Mouse (Mus musculus) spleen, postnatal 10 days (tissue): ENCODE data around the gene Utp11.

Experiments used
- DNase-seq, 2 experiments: peaks; one replicate each; pipeline ENCODE4 v3.0.0; 2021 to 2022; ENCODE audit warnings: low spot score in 2 of 2

Gene Utp11

DNA sequence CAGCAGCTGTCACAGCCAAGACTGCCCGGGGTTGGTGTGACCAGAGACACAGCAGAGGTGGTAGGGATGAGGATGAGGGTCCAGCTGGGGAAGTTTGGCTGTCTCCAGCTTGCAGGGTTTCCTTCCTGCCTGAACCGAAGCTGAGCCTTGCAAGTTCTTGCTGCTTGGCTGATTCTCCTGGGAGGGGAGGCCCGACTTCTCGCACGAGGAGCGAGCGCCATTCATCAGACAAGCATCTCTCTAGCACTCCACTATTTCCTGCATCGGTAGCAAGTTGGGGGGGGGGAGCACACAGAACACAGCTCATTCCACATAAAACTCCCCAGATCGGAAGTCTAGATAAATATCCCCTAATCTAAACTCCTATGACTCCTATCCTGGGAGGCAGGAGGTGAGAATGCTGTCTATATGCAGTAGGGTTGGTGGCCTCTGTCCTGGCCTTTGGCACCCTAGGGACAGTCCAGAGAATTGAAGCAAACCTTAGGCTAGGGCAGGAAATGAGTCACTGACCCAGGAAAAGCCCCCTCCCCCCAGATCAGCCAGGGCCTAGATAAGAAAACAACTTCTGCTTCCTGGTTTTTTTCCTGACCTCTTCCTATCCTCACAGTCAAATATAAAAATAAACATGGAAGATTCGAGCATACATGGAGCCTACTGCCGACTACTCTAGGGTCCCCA, 11.5 kb upstream of the Utp11 start:
- no peak for DNase-seq

GRCm38 (mm10) chr4:124703881-124704796, 10.7 kb upstream of the Utp11 start:
- DNase-seq: no peak

DNA sequence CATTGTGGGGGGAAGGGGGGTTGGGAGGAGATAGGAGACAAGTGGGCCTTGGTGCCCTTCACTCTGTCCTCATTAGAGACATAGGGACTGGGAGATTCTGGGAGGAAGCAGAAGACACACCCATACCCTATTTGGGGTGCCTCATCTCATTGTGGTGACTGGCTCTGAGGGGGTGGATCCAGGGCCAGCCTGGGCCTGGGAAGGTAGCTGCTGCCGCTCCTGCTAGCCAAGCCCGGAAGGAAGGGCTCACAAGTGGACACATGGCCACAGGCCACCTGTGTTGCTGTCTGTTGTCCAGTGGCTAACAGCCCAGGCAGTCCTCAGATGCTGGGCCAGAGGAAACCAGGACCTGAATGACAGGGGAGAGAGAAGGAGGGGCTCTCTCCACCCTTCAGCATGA, 10.0 kb upstream of the Utp11 start:
- DNase-seq: no peak

GRCm38 (mm10) chr4:124701916-124702315, 8.5 kb upstream of the Utp11 start:
- no peak for DNase-seq

- peak in 1 of 2 experiments; percentile 34 for DNase-seq
These were observed 7.8 kb upstream of the Utp11 start for GRCm38 (mm10) chr4:124701052-124701845.

DNA sequence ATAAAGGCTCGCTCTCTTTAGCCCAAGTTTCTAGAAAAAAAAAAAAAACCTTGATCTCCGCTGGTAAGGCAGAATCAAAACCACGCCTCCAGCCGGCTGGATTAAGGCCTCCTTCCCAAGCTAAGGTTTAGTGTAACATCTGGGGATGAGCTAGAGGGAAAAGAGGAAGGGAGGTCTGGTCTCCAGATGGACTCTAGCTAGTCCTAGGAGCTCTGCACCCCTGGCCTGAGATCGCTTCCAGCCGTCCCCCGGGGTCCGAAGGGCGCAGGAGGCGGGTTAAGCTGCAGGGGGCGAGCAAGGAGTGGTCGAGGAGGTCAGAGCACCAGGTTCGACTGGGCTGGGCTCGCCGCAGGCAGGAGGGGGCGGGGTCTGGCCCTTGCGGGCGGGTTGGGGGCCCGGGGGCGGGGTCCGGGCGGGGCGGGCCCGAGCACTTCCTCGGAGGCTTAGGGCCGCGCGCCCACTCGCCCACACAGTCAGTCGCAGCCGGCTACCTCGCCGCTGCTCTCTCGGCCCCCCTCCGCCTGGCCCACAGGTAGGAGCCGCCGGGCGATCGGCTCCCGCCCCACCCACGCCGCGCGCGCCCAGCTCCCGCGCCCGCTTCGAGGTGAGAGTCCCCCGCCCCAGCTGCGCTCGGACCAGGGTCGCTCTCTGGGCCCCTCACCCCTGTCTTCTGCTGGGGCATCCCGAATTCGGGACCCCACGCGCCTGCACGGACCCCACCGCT, 7.0 kb upstream of the Utp11 start, which contains the start of gene Fhl3:
Gene Fhl3, plus strand, starts transcription at position 454 of the 724 bp plus-strand sequence.
- DNase-seq: peak; percentile 37 to 72

DNA sequence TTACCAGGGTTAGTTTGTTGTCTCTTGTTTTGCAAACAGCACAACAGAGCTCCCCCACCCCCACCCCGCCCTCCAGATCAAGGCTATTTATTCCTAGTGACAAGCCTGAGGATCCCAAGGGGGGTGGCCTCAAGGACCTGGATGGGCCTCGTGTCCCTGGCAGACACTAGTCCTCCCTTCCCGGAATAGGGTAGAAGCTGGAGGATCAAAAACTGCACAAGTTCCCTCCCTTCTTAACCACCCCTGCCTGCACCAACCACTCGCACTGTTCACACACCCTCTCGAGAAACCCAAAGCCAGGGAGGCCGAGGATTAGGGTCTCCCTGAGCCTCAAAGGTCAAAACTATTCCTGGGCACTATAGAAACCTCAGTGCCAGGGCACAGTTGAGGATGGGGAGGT, 6.4 kb upstream of the Utp11 start:
- DNase-seq: no peak

DNA sequence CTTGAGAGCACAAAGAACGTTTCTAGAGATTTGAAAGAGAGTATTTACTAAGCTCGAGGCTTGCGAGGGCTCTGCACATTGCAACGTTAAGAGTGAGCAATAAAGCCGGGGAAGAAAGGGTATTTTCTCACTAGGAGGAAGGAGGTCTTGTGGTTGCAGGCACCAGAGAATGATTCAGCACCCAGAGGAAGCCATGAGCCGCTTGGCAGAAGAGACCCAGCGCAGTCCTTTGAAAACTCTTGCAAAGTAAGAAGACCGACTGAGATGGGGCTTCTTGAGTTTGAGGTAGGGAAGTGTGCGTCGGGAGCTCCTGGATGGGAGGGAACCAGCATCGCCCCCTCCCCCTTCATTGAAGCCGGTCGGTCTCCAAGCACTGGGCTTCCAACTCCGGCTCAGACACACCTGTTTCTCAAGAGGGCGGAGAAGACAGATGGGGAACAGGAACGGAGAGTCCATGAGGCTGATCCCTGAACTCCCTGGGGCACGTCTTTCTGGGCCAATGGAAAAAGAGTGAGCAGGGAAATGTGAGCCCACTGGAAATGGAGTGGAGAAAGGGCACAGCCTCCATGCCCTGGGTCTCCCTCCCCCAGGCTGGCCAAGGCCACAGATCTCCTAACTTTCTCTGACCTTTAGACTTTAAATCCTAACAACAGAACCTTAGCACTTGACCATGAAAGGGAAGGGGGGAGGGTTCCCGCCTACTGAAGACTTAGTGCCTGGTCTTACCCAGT, 2.6 kb upstream of the Utp11 start:
- no peak for DNase-seq

DNA sequence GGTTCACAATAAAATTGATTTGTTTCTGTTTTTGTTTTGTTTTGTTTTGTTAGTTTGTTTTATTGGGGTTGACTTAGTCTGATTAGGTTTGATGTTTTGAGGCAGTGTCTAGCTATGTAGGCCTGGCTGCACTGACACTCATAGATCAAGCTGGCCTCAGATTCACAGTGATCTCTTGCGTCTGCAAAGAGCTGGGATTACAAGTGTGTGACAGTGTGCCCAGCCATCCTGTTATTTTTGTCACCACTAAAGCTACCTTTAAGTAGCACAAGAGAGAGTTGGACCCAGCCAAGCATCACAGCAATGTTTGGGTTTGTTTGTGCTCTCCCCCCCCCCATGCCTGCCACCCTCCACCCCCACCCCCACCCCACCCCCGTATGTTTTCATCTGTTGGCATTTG, 1.2 kb upstream of the Utp11 start:
- no peak for DNase-seq

DNA sequence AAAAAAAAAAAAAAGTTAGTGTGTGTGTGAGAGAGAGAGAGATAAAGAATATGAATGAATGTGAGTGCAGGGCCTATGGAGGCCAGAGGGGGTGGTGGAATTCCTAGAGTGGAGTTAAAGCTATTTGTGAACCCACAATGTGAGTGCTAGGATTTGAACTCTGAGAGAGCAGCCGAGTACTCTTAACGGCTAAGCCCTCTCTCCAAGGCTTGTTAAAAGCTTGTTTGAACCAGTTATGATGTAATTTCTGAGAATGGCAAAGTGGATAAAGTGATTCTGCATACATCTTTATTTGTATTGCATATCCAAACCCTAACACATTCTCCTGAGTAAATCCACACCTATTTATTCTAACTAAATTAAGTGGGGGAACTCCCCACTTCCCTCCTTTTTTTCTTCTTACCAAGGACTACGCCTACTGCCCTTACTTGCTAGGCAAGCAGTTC, 961 bp downstream of the Utp11 start:
- no peak for DNase-seq

DNA sequence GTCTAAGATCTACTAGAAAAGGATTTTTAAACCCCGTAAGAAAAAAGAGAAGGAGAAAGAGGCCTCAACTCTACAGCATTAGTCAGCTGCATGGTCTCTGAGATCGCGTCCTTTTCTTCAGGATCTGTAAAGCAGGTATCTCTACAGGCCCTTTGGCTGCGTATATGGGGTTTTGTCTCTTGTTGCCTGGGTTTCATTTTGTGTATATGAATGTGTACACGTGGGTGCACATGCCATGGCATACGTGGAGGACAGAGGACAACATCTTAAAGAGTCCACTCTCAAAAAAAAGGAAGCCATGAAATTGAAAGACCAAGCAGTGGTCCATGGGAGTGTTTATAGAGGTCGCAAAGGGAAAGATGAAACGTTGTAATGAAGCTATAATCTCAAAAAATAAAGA, 1.9 kb downstream of the Utp11 start:
- DNase-seq: no peak

GRCm38 (mm10) chr4:124685897-124686402, 7.5 kb downstream of the Utp11 start:
- DNase-seq: no peak

DNA sequence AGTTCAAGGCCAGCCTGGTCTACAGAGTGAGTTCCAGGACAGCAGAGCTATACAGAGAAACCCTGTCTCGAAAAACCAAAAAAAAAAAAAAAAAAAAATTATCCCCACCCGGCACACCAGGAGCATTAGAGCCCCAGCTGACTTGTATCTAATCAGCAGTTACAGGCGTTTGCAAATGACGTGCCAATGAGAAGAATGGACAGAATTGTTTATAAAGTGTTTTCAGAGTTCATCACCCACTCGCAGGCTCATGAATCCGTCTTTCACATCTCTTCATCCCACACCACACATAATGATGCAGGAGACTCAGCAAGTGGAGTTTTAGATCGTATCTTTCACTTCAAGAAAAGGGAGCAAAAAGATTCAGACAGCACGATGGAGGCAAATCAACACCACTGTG, 7.9 kb downstream of the Utp11 start:
- no peak for DNase-seq

- DNase-seq: no peak
These were observed 8.4 kb downstream of the Utp11 start for GRCm38 (mm10) chr4:124685004-124685403.

DNA sequence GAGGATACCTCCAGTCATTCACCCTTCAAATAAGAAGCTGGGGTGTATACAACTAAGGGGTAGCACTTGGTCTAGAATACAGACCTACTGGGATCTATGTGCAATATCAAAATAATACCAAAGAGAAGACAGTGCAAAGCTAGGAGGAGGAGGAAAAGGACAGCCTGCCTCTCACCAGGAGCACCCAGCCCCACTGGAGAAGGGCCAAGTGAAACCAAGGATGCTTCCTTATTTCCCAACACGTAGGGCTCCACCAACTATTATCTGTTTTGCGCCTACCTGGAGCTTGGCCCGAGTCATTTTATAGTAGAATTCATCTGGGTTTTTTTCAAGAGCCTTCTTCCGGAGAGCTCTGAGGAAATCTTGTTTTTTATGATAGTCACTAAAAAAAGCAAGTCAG, 9.9 kb downstream of the Utp11 start:
- no peak for DNase-seq

GRCm38 (mm10) chr4:124682270-124682669, 11.1 kb downstream of the Utp11 start:
- DNase-seq: no peak

DNA sequence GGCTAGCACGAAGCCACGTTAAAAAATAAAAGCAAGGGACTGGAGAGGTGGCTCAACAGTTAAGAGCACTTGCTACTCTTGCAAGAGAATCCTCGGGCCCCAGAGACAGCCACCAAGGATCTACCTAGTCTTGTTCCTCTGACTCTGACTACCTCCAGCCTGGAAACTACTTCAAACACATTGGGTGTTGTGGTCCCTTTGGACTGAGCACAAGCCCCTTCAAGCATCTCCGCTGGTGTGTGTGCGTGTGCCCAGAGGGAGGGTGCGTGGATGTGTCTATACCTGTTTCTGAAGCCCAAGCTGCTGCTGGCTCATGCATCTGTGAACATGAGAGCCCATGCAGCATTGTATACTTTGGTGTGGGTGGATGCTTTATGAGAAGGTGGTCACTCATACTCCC, 17.4 kb downstream of the Utp11 start:
- DNase-seq: no peak

GRCm38 (mm10) chr4:124675037-124675436, 18.4 kb downstream of the Utp11 start:
- peak; percentile 25 to 72 for DNase-seq

GRCm38 (mm10) chr4:124674334-124675032, 18.9 kb downstream of the Utp11 start:
- DNase-seq: no peak
